Comparison of ENCODE assay signal across 31 mouse cellular contexts in genomic region chr14:79265738-79266137, GRCm38 (mm10). TPM values are rescaled to one million over a fixed set of nuclear protein-coding genes. Genes with fewer than 3 reads are reported as not detected.
"Had no signal": no experiment of that assay in that cellular context is flagged by ENCODE, and none has a peak within 500 bp of the region (broad histone marks: within the 10 kb centered on the region; RNA-seq: fewer than 3 reads in every experiment).

No protein-coding gene starts in this region.

- H3K36me3 ChIP-seq: stomach, embryonic 15.5 days had no signal

- H3K27me3 ChIP-seq: stomach, embryonic 15.5 days had no signal

- H3K4me1 ChIP-seq: stomach, embryonic 15.5 days had no signal

- H3K4me2 ChIP-seq: lung, embryonic 14.5 days; midbrain, embryonic 11.5 days; stomach, embryonic 15.5 days had no signal

- H3K4me3 ChIP-seq: left cerebral cortex, adult 2 months; stomach, embryonic 15.5 days had no signal

- H3K9ac ChIP-seq: lung, embryonic 14.5 days; stomach, embryonic 15.5 days had no signal

- DNase-seq: kidney, adult 2 months; kidney, postnatal 25 days; layer of hippocampus, postnatal 36 days; lung, embryonic 14.5 days; midbrain, embryonic 14.5 days; right cerebral cortex, adult 18-20 months; right cerebral cortex, postnatal 14 days; right cerebral cortex, postnatal 4 days; thymus, postnatal 25 days had no signal

- H3K27ac ChIP-seq: kidney, postnatal 0 days; left cerebral cortex, adult 2 months; macrophage; stomach, embryonic 15.5 days had no signal

- ATAC-seq: intestine, postnatal 0 days; lung, postnatal 0 days had no signal

- H3K9me3 ChIP-seq: stomach, embryonic 15.5 days had no signal

RNA-seq across cellular contexts. Expression of gene Zfp957, which starts 18.6 kb away (rescaled TPM):
- total RNA-seq: layer of hippocampus, adult 8-10 months; layer of hippocampus, postnatal 10 days; layer of hippocampus, postnatal 36 days; left cerebral cortex, adult 2 months; left cerebral cortex, postnatal 10 days; left cerebral cortex, postnatal 36 days; liver, adult 2 months; megakaryocyte-erythroid progenitor cell, adult 5-6 weeks; midbrain, postnatal 0 days had no signal
- polyA plus RNA-seq: intestine, postnatal 0 days; kidney, adult 2 months; kidney, embryonic 14.5 days; kidney, postnatal 0 days; large intestine, adult 2 months; limb, embryonic 11.5 days; limb, embryonic 14.5 days; liver, adult 2 months; liver, embryonic 16.5 days; lung, embryonic 14.5 days; lung, postnatal 0 days; macrophage; midbrain, embryonic 11.5 days; midbrain, embryonic 14.5 days; neural tube, embryonic 11.5 days; neural tube, embryonic 14.5 days; stomach, embryonic 15.5 days; thymus, postnatal 0 days had no signal
